ENCODE assay signal across 8 mouse cellular contexts in the genomic region with DNA sequence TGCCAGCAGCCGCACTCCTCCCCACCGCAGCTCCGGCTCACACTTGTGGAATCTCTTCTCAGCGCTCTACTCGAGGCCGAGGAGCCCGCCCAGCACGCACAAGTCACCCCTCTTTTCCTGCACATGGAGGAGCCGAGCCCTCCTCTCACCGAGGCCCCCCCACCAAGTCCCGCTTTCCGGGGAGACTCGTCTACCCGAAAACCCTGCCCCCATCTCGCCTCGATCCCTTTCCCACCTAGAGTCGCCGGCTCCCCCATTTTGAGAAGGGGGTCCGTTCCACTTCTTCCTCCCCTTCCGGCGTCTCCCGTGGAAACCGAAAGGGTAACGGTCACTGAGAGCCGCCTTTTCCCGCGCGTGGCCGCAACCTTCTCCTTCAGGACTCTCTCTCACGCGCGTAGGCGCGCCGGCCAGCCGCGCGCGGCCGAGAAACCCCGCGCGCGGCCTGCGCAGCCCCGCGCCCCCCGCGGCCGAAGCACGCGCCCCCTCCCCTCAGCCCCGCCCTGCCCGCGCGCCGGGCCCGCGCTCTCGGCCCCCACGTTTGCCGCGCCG. TPM values are rescaled to one million over a fixed set of nuclear protein-coding genes. Genes with fewer than 3 reads are reported as not detected.
A peak's percentile ranks its signal among the peaks of the same experiment; 100 is the strongest.
DNase-seq lines count a peak whose midpoint lies in the region; ATAC-seq lines count a peak whose summit lies in the region.

No protein-coding gene starts in this region.

- no peaks in the 10 kb centered on the region for H3K9me3 ChIP-seq in kidney, embryonic 14.5 days (ENCODE audit: control insufficient read depth, low read length)
- peaks cover 3% of the 10 kb centered on the region; the same call in 1 of the 2 replicates for H3K9me3 ChIP-seq in hindbrain, embryonic 10.5 days
- H3K9me3 ChIP-seq in liver, embryonic 12.5 days (replicated peaks), result no peaks in the 10 kb centered on the region
- H3K9me3 ChIP-seq in neural tube, embryonic 15.5 days (replicated peaks), result no peaks in the 10 kb centered on the region

- H3K4me2 ChIP-seq in kidney, embryonic 14.5 days (replicated peaks; ENCODE audit: low read depth, low read length), result peak overlapping the region; percentile 40
- peak overlapping the region; percentile 68 for H3K4me2 ChIP-seq in liver, embryonic 12.5 days
- H3K4me2 ChIP-seq in neural tube, embryonic 15.5 days, result peak overlapping the region; percentile 58

- ATAC-seq in kidney, embryonic 14.5 days (ENCODE audit: low FRiP score, low TSS enrichment), result peak; percentile 7; the same call in 1 of the 2 replicates
- ATAC-seq in liver, embryonic 12.5 days, result no peak; the same call in 1 of the 2 replicates
- peak; percentile 16; the same call in 1 of the 2 replicates for ATAC-seq in neural tube, embryonic 15.5 days (ENCODE audit: low FRiP score)

- peaks cover 20% of the 10 kb centered on the region; the same call in 1 of the 2 replicates for H3K36me3 ChIP-seq in kidney, embryonic 14.5 days (ENCODE audit: control insufficient read depth, insufficient read depth, low read length)
- H3K36me3 ChIP-seq in hindbrain, embryonic 10.5 days, result peaks cover 36% of the 10 kb centered on the region
- H3K36me3 ChIP-seq in liver, embryonic 12.5 days, result peaks cover 37% of the 10 kb centered on the region
- peaks cover 7% of the 10 kb centered on the region; the same call in 1 of the 2 replicates for H3K36me3 ChIP-seq in neural tube, embryonic 15.5 days

- H3K4me1 ChIP-seq in kidney, embryonic 14.5 days (ENCODE audit: control insufficient read depth, insufficient read depth, low read length), result no peaks in the 10 kb centered on the region
- peaks cover 4% of the 10 kb centered on the region; the same call in 1 of the 2 replicates for H3K4me1 ChIP-seq in hindbrain, embryonic 10.5 days (replicated peaks)
- H3K4me1 ChIP-seq in liver, embryonic 12.5 days, result peaks cover 31% of the 10 kb centered on the region
- H3K4me1 ChIP-seq in neural tube, embryonic 15.5 days, result peaks cover 7% of the 10 kb centered on the region

- no peaks in the 10 kb centered on the region for H3K27me3 ChIP-seq in kidney, embryonic 14.5 days (ENCODE audit: control insufficient read depth, insufficient read depth, low read length)
- H3K27me3 ChIP-seq in hindbrain, embryonic 10.5 days (ENCODE audit: insufficient read depth, poor library complexity, severe bottlenecking), result no peaks in the 10 kb centered on the region
- no peaks in the 10 kb centered on the region for H3K27me3 ChIP-seq in liver, embryonic 12.5 days (replicated peaks)
- no peaks in the 10 kb centered on the region for H3K27me3 ChIP-seq in neural tube, embryonic 15.5 days (replicated peaks)

- H3K4me3 ChIP-seq in kidney, embryonic 14.5 days (ENCODE audit: low read length), result peak overlapping the region; percentile 59
- H3K4me3 ChIP-seq in hindbrain, embryonic 10.5 days, result peak overlapping the region; percentile 63
- peak overlapping the region; percentile 73 for H3K4me3 ChIP-seq in liver, embryonic 12.5 days
- H3K4me3 ChIP-seq in neural tube, embryonic 15.5 days (replicated peaks), result peak overlapping the region; percentile 53

- H3K27ac ChIP-seq in kidney, embryonic 14.5 days (ENCODE audit: low read depth, low read length), result peak overlapping the region; percentile 83; the same call in 1 of the 2 replicates
- peak overlapping the region; percentile 93 for H3K27ac ChIP-seq in hindbrain, embryonic 10.5 days
- peak overlapping the region; percentile 90 for H3K27ac ChIP-seq in liver, embryonic 12.5 days
- peak overlapping the region; percentile 88 for H3K27ac ChIP-seq in neural tube, embryonic 15.5 days (replicated peaks)

- WGBS in kidney, embryonic 14.5 days, result 30% methylated on average over 59 of the region's 64 CpGs
- 22% methylated on average over 59 of the region's 64 CpGs for WGBS in hindbrain, embryonic 10.5 days
- 19% methylated on average over 49 of the region's 64 CpGs for WGBS in liver, embryonic 12.5 days (ENCODE audit: insufficient replicate concordance)
- 29% methylated on average over 56 of the region's 64 CpGs for WGBS in neural tube, embryonic 15.5 days

- DNase-seq in kidney, adult 9 months, result no peak
- DNase-seq in NIH3T3 (ENCODE audit: low read depth), result peak; percentile 54
- peak; percentile 14 for DNase-seq in embryo, embryonic 11.5 days (ENCODE audit: low read depth, low spot score)
- peak; percentile 45 for DNase-seq in hindbrain, embryonic 10.5 days (ENCODE audit: low spot score)
- DNase-seq in thymus, postnatal 4 days, result peak; percentile 59

- peak overlapping the region; percentile 73 for H3K9ac ChIP-seq in kidney, embryonic 14.5 days (ENCODE audit: low read depth, low read length)
- peak overlapping the region; percentile 80 for H3K9ac ChIP-seq in liver, embryonic 12.5 days
- H3K9ac ChIP-seq in neural tube, embryonic 15.5 days (replicated peaks), result peak overlapping the region; percentile 50

RNA-seq across cellular contexts. Expression of a gene that starts 0.6 kb away (rescaled TPM):
- 52.0 and 79.3 TPM in 2 replicates for polyA plus RNA-seq in kidney, embryonic 14.5 days (2014; fragmentation: Nextera tagmentation; extraction: Ambion mirVana)
- 74.9 and 90.9 TPM in 2 replicates for polyA plus RNA-seq in hindbrain, embryonic 10.5 days (2016; fragmentation: Nextera tagmentation; extraction: Ambion mirVana)
- polyA plus RNA-seq in liver, embryonic 12.5 days (2016; fragmentation: Nextera tagmentation; extraction: Ambion mirVana), result 57.1 and 57.5 TPM in 2 replicates
- 34.6 and 42.5 TPM in 2 replicates for polyA plus RNA-seq in neural tube, embryonic 15.5 days (2015; fragmentation: Nextera tagmentation; extraction: Ambion mirVana)

RNA-seq across cellular contexts. Expression of a gene that starts 16.3 kb away (rescaled TPM):
- polyA plus RNA-seq in kidney, embryonic 14.5 days (2014; fragmentation: Nextera tagmentation; extraction: Ambion mirVana), result 0.27 and 0.51 TPM in 2 replicates
- 0.15 and 0.24 TPM in 2 replicates for polyA plus RNA-seq in hindbrain, embryonic 10.5 days (2016; fragmentation: Nextera tagmentation; extraction: Ambion mirVana)
- polyA plus RNA-seq in liver, embryonic 12.5 days (2016; fragmentation: Nextera tagmentation; extraction: Ambion mirVana), result 3.2 and 3.5 TPM in 2 replicates
- polyA plus RNA-seq in neural tube, embryonic 15.5 days (2015; fragmentation: Nextera tagmentation; extraction: Ambion mirVana), result 0.14 and 2.0 TPM in 2 replicates

RNA-seq across cellular contexts. Expression of a gene that starts 55.7 kb away (rescaled TPM):
- polyA plus RNA-seq in kidney, embryonic 14.5 days (2014; fragmentation: Nextera tagmentation; extraction: Ambion mirVana), result not detected in 2 replicates
- polyA plus RNA-seq in hindbrain, embryonic 10.5 days (2016; fragmentation: Nextera tagmentation; extraction: Ambion mirVana), result not detected in 2 replicates
- polyA plus RNA-seq in liver, embryonic 12.5 days (2016; fragmentation: Nextera tagmentation; extraction: Ambion mirVana), result 0.25 TPM in 1 of 2 replicates, not detected in the other
- 0.28 and 0.88 TPM in 2 replicates for polyA plus RNA-seq in neural tube, embryonic 15.5 days (2015; fragmentation: Nextera tagmentation; extraction: Ambion mirVana)

RNA-seq across cellular contexts. Expression of a gene that starts 58.7 kb away (rescaled TPM):
- 19.3 and 21.3 TPM in 2 replicates for polyA plus RNA-seq in kidney, embryonic 14.5 days (2014; fragmentation: Nextera tagmentation; extraction: Ambion mirVana)
- 25.8 and 26.7 TPM in 2 replicates for polyA plus RNA-seq in hindbrain, embryonic 10.5 days (2016; fragmentation: Nextera tagmentation; extraction: Ambion mirVana)
- 9.4 and 9.9 TPM in 2 replicates for polyA plus RNA-seq in liver, embryonic 12.5 days (2016; fragmentation: Nextera tagmentation; extraction: Ambion mirVana)
- 56.2 and 64.9 TPM in 2 replicates for polyA plus RNA-seq in neural tube, embryonic 15.5 days (2015; fragmentation: Nextera tagmentation; extraction: Ambion mirVana)
